Mouse (Mus musculus): ENCODE results near the gene Tnnt3. TPM values are rescaled to one million over a fixed set of nuclear protein-coding genes. Genes with fewer than 3 reads are reported as not detected.

The Tnnt3 gene
- total RNA-seq, 2 experiments from 2014 or later, result 0.40 to 1.2 TPM

GRCm38 (mm10) chr7:142476795-142477452 is 21.7 kb upstream of the Tnnt3 start:
- no peak for DNase-seq

- DNase-seq, result no peak
Observed at GRCm38 (mm10) chr7:142478001-142478400, 20.6 kb upstream of the Tnnt3 start.

GRCm38 (mm10) chr7:142478574-142478973 is 20.1 kb upstream of the Tnnt3 start:
- DNase-seq, result no peak

- no peak for DNase-seq
Observed at GRCm38 (mm10) chr7:142479307-142479706, 19.3 kb upstream of the Tnnt3 start.

GRCm38 (mm10) chr7:142479886-142480285 is 18.8 kb upstream of the Tnnt3 start:
- DNase-seq, result no peak

GRCm38 (mm10) chr7:142480661-142481060 is 18.0 kb upstream of the Tnnt3 start:
- no peak for DNase-seq

- DNase-seq, result peak; percentile 47 to 64
Observed at GRCm38 (mm10) chr7:142481186-142481567, 17.5 kb upstream of the Tnnt3 start.

- DNase-seq, result no peak
Observed at GRCm38 (mm10) chr7:142481568-142482255, 16.9 kb upstream of the Tnnt3 start.

- DNase-seq, result no peak
Observed at GRCm38 (mm10) chr7:142482256-142482609, 16.4 kb upstream of the Tnnt3 start.

- no peak for DNase-seq
Observed at GRCm38 (mm10) chr7:142483136-142483535, 15.5 kb upstream of the Tnnt3 start.

- DNase-seq, result no peak
Observed at GRCm38 (mm10) chr7:142484780-142485179, 13.9 kb upstream of the Tnnt3 start.

- DNase-seq, result no peak
Observed at GRCm38 (mm10) chr7:142486751-142487162, 11.9 kb upstream of the Tnnt3 start.

GRCm38 (mm10) chr7:142487341-142487859 is 11.2 kb upstream of the Tnnt3 start:
- peak; percentile 27 to 61 for DNase-seq

GRCm38 (mm10) chr7:142488053-142488452 is 10.6 kb upstream of the Tnnt3 start:
- DNase-seq, result no peak

- no peak for DNase-seq
Observed at GRCm38 (mm10) chr7:142493535-142493934, 5.1 kb upstream of the Tnnt3 start.

GRCm38 (mm10) chr7:142496158-142496557 is 2.5 kb upstream of the Tnnt3 start:
- no peak for DNase-seq

GRCm38 (mm10) chr7:142496800-142497199 is 1.8 kb upstream of the Tnnt3 start:
- no peak for DNase-seq

- peak; percentile 15 to 32 for DNase-seq
Observed at GRCm38 (mm10) chr7:142497775-142498174, 861 bp upstream of the Tnnt3 start.

GRCm38 (mm10) chr7:142499010-142499721 is 530 bp downstream of the Tnnt3 start:
- DNase-seq, result no peak

GRCm38 (mm10) chr7:142500032-142500431 is 1.4 kb downstream of the Tnnt3 start:
- DNase-seq, result no peak

GRCm38 (mm10) chr7:142503206-142503605 is 4.6 kb downstream of the Tnnt3 start:
- DNase-seq, result no peak

GRCm38 (mm10) chr7:142505942-142506341 is 7.3 kb downstream of the Tnnt3 start:
- DNase-seq, result no peak

GRCm38 (mm10) chr7:142506501-142506900 is 7.9 kb downstream of the Tnnt3 start:
- DNase-seq, result no peak
